Mouse (Mus musculus) forebrain, embryonic 11.5 days (tissue): ENCODE measurements around the gene Letmd1. TPM values are rescaled to one million over a fixed set of nuclear protein-coding genes. Genes with fewer than 3 reads are reported as not detected.
"Not testable (repeated sequence)": the region's sequence is repeated elsewhere in the genome, so short reads cannot be mapped to it uniquely, and the experiment has no call there.

ENCODE experiments used
- ATAC-seq: fragments of 200-750 bp; cut with Nextera tagmentation; replicated peaks from 2 replicates; pipeline ENCODE4 v1.8.0; 2017; ENCODE audit warnings: moderate TSS enrichment; ENCODE audit not compliant: low FRiP score
- DNase-seq: peaks from one replicate; pipeline ENCODE4 v3.0.0-alpha.2; 2017; ENCODE audit warnings: low spot score
- H3K27ac ChIP-seq: fragments of 300-500 bp; sonication (generic); 2 replicates; pipeline ENCODE4 v1.5.1; 2014; ENCODE audit warnings: low read depth, low read length
- H3K27me3 ChIP-seq: fragments of 300-500 bp; sonication (generic); 2 replicates; pipeline ENCODE4 v1.6.1; 2014; ENCODE audit warnings: mild to moderate bottlenecking, low read length, mixed read lengths; ENCODE audit not compliant: control insufficient read depth, insufficient read depth
- H3K36me3 ChIP-seq: fragments of 300-500 bp; sonication (generic); 2 replicates; pipeline ENCODE4 v1.6.1; 2014; ENCODE audit warnings: mild to moderate bottlenecking, low read length, moderate library complexity, mixed read lengths; ENCODE audit not compliant: control insufficient read depth, insufficient read depth
- H3K4me1 ChIP-seq: fragments of 300-500 bp; sonication (generic); replicated peaks from 2 replicates; pipeline ENCODE4 v1.6.1; 2014; ENCODE audit warnings: low read length, mixed read lengths; ENCODE audit not compliant: control insufficient read depth, insufficient read depth
- H3K4me2 ChIP-seq: fragments of 300-500 bp; sonication (generic); 2 replicates; pipeline ENCODE4 v1.6.1; 2014; ENCODE audit warnings: low read depth, mild to moderate bottlenecking, low read length, moderate library complexity, mixed read lengths; ENCODE audit not compliant: severe bottlenecking
- H3K4me3 ChIP-seq: fragments of 300-500 bp; sonication (generic); 2 replicates; pipeline ENCODE4 v1.5.1; 2014; ENCODE audit warnings: low read depth, low read length
- H3K9ac ChIP-seq: fragments of 300-500 bp; sonication (generic); 2 replicates; pipeline ENCODE4 v1.6.1; 2014; ENCODE audit warnings: low read length
- H3K9me3 ChIP-seq: fragments of 300-500 bp; sonication (generic); 2 replicates; pipeline ENCODE4 v1.6.1; 2016; ENCODE audit warnings: low read length, mixed read lengths; ENCODE audit not compliant: control insufficient read depth
- WGBS: fragments of 180-500 bp; shearing (Covaris S2); extraction: QIAGEN DNeasy Blood & Tissue Kit; methylation state at CpG from one replicate; pipeline ENCODE4 v1.1.7; 2014; 5-methylcytosine and 5-hydroxymethylcytosine counted together
- polyA plus RNA-seq: library from polyadenylated mRNA; unstranded; fragments of >200 nt; fragmentation: Nextera tagmentation; extraction: Ambion mirVana; gene quantifications from 2 replicates; pipeline ENCODE4 v1.2.1, GENCODE M21; 2014

Gene Letmd1
- polyA plus RNA-seq, 1 experiment from 2014 or later: 41.3 TPM

DNA sequence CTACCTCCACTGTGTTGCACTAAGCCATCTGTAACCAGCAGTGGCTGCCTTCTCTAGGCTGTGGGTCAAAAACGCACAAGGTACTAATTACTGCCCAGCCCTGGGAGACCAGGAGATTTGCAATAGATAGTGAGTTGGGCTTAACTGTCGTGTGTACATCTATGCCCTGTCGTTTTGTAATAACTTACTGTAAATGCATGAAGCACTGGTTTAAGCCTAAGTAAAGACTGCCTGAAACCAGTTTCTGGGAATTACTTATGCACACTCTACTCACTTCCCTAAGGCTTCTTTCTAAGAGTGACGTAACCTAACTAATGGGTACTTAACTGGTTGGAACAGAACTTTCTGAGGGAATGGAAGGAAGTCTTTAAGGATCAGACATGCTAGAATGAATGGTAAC lies 10.1 kb downstream of the Letmd1 start:
- no peak for ATAC-seq
- Histone ChIP-seq H3K4me2 (no peak overlapping the region), H3K9me3 (no peaks in the 10 kb centered on the region), H3K4me1 (no peaks in the 10 kb centered on the region), H3K4me3 (no peak overlapping the region), H3K36me3 (peaks cover 21% of the 10 kb centered on the region; the same call in 1 of the 2 replicates), H3K9ac (no peak overlapping the region), H3K27me3 (no peaks in the 10 kb centered on the region), H3K27ac (no peak overlapping the region)
- no peak for DNase-seq
- WGBS: 85% methylated on average over 4 of the region's 4 CpGs

DNA sequence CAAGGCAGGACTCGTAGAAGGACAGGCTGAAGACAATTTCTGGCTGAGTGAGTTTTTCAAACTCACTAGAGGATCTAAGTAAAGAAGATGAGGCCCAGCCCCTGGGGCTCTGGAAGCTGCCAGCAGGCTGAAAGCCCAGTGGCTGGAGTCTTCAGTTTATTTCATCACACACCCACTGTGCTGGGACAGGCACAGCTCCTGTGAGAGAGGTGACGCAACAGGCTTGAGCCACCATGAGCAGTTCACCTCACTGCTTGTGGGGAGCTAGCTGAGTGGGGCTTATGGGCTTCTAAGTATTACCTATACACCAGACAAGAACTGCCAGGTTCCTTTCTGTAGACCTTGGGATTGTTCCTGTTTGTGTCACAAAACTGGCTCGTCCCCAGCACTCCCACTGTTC lies 16.8 kb downstream of the Letmd1 start:
- H3K9me3 ChIP-seq: no peaks in the 10 kb centered on the region
- no peak for ATAC-seq
- peaks cover 8% of the 10 kb centered on the region; the same call in 1 of the 2 replicates for H3K4me1 ChIP-seq
- 94% methylated on average over 3 of the region's 3 CpGs for WGBS
- no peak overlapping the region for H3K4me3 ChIP-seq
- peaks cover 15% of the 10 kb centered on the region; the same call in 1 of the 2 replicates for H3K36me3 ChIP-seq
- DNase-seq: no peak
- no peak overlapping the region for H3K4me2 ChIP-seq
- no peak overlapping the region for H3K27ac ChIP-seq
- no peaks in the 10 kb centered on the region for H3K27me3 ChIP-seq
- no peak overlapping the region for H3K9ac ChIP-seq

DNA sequence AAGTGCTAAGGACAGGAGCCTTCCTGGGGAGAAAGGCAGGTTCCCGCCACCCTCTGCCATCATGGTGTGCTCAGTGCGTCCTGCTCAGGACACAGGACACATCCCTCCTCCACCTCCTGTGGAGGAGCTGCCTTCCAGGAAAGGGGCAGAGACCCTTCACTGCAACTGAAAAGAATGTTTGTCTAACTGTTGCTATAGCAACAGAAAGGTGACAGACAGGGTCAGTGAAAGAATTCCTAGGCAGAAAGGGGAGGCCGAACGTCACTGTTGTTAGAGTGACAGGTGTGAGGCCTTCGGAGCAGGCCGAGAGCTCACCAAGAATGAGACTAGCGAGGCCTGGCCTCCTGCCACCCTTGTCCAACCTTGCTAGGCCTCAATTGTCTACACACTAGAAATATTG lies 17.6 kb downstream of the Letmd1 start:
- Histone ChIP-seq H3K4me2 (no peak overlapping the region), H3K9me3 (no peaks in the 10 kb centered on the region), H3K4me1 (peaks cover 10% of the 10 kb centered on the region; the same call in 1 of the 2 replicates), H3K27ac (no peak overlapping the region), H3K9ac (no peak overlapping the region), H3K36me3 (peaks cover 12% of the 10 kb centered on the region; the same call in 1 of the 2 replicates), H3K27me3 (no peaks in the 10 kb centered on the region), H3K4me3 (no peak overlapping the region)
- WGBS: 32% methylated on average over 7 of the region's 7 CpGs
- ATAC-seq: no peak
- no peak for DNase-seq

DNA sequence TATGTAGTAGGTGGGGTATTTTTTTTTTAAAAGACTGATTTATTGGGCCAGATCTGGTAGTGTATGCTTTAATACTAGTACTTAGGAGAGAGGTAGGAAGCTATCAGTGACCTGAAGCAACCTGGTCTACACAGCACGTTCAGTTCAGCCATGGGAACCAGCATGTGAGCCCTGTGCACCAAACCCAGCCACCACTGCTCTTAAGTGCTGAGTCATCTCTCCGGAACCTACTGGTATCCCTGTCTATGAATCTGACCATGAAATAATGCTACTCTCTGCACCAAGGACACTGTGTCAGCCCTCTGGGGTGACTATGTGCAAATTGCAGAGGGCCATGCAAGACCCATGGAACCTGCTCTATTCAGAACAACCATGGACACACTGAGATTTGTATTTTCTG lies 18.2 kb downstream of the Letmd1 start:
- H3K36me3 ChIP-seq: peaks cover 10% of the 10 kb centered on the region; the same call in 1 of the 2 replicates

GRCm38 (mm10) chr15:100488297-100488696 lies 19.5 kb downstream of the Letmd1 start:
- 93% methylated on average over 1 of the region's 1 CpGs for WGBS

More for the DNA sequence above, 18.2 kb downstream of the Letmd1 start:
- Histone ChIP-seq H3K4me3 (no peak overlapping the region), H3K4me1 (peaks cover 10% of the 10 kb centered on the region; the same call in 1 of the 2 replicates), H3K9ac (no peak overlapping the region), H3K4me2 (no peak overlapping the region), H3K9me3 (no peaks in the 10 kb centered on the region), H3K27ac (no peak overlapping the region), H3K27me3 (no peaks in the 10 kb centered on the region)
- DNase-seq (no peak), ATAC-seq (no peak)
- 96% methylated on average over 2 of the region's 2 CpGs for WGBS

GRCm38 (mm10) chr15:100489263-100489662 lies 20.4 kb downstream of the Letmd1 start:
- Histone ChIP-seq H3K27me3 (no peaks in the 10 kb centered on the region), H3K4me1 (peaks cover 17% of the 10 kb centered on the region), H3K9ac (no peak overlapping the region), H3K9me3 (no peaks in the 10 kb centered on the region), H3K27ac (no peak overlapping the region), H3K36me3 (peaks cover 2% of the 10 kb centered on the region; the same call in 1 of the 2 replicates), H3K4me3 (no peak overlapping the region), H3K4me2 (no peak overlapping the region)
- ATAC-seq: no peak
- 91% methylated on average over 15 of the region's 15 CpGs for WGBS
- no peak for DNase-seq

More at GRCm38 (mm10) chr15:100488297-100488696, 19.5 kb downstream of the Letmd1 start:
- not testable (repeated sequence) for ATAC-seq, DNase-seq, H3K4me2 ChIP-seq, H3K9me3 ChIP-seq, H3K36me3 ChIP-seq, H3K27me3 ChIP-seq, H3K4me3 ChIP-seq, H3K27ac ChIP-seq, H3K9ac ChIP-seq
- H3K4me1 ChIP-seq: peaks cover 10% of the 10 kb centered on the region; the same call in 1 of the 2 replicates

DNA sequence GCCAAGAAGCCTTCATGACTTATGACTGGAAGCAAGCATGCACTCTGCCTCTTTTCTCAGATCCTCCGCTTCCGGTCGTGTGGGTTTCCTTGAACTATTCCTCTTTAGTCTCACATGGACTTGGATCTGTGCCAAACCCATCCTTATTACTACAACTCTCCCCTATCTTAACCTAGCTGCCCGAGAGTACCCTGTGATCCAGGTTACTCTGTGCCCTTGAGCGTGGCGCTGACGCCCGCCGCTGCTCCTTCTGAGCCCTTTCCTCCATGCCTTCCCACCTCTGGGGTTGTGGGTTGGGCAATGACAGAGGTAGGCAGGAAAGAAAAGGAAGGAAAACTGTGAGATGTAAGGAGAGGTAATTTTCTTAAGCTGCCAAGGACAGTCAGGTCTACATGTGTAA lies 23.1 kb downstream of the Letmd1 start:
- DNase-seq: no peak
- no peak for ATAC-seq

GRCm38 (mm10) chr15:100494647-100495046 lies 25.8 kb downstream of the Letmd1 start:
- Histone ChIP-seq H3K9me3 (no peaks in the 10 kb centered on the region), H3K4me2 (peak overlapping the region; percentile 65), H3K27me3 (no peaks in the 10 kb centered on the region), H3K27ac (peak overlapping the region; percentile 89), H3K4me3 (peak overlapping the region; percentile 76), H3K36me3 (no peaks in the 10 kb centered on the region; the same call in 1 of the 2 replicates), H3K4me1 (peaks cover 10% of the 10 kb centered on the region), H3K9ac (peak overlapping the region; percentile 90)
- ATAC-seq (peak; percentile 90), DNase-seq (no peak)
- under 1% methylated on average over 29 of the region's 29 CpGs for WGBS

More for the DNA sequence above, 23.1 kb downstream of the Letmd1 start:
- Histone ChIP-seq H3K27ac (no peak overlapping the region), H3K4me2 (no peak overlapping the region), H3K9me3 (no peaks in the 10 kb centered on the region), H3K9ac (peak overlapping the region; percentile 20; the same call in 1 of the 2 replicates), H3K4me1 (peaks cover 10% of the 10 kb centered on the region), H3K36me3 (no peaks in the 10 kb centered on the region; the same call in 1 of the 2 replicates), H3K27me3 (no peaks in the 10 kb centered on the region), H3K4me3 (no peak overlapping the region)
- WGBS: 88% methylated on average over 9 of the region's 9 CpGs

- H3K9ac ChIP-seq: peak within 1 kb of the TSS; percentile 90
- ATAC-seq: peak; percentile 99
- no peaks in the 10 kb centered on the region for H3K9me3 ChIP-seq
- H3K27ac ChIP-seq: peak within 1 kb of the TSS; percentile 89
- DNase-seq: peak; percentile 99
- peaks cover 10% of the 10 kb centered on the region for H3K4me1 ChIP-seq
- H3K27me3 ChIP-seq: no peaks in the 10 kb centered on the region
- H3K4me3 ChIP-seq: peak within 1 kb of the TSS; percentile 76
- H3K36me3 ChIP-seq: no peaks in the 10 kb centered on the region
- under 1% methylated on average over 39 of the region's 40 CpGs for WGBS
- peak within 1 kb of the TSS; percentile 65 for H3K4me2 ChIP-seq
Observed at GRCm38 (mm10) chr15:100495102-100495501, 26.3 kb downstream of the Letmd1 start, which contains the start of gene Csrnp2. Gene Csrnp2, minus strand, starts transcription at chr15:100495488.
